Mouse (Mus musculus) stomach, postnatal 0 days (tissue): ENCODE data around the gene Zfp418. TPM values are rescaled to one million over a fixed set of nuclear protein-coding genes. Genes with fewer than 3 reads are reported as not detected.
"Not testable (repeated sequence)": the region's sequence is repeated elsewhere in the genome, so short reads cannot be mapped to it uniquely, and the experiment has no call there.

Experiments used
- ATAC-seq: fragments of 200-750 bp; cut with Nextera tagmentation; 2 replicates; pipeline ENCODE4 v1.8.0; 2017; ENCODE audit not compliant: low FRiP score, low TSS enrichment
- DNase-seq: peaks from one replicate; pipeline ENCODE4 v3.0.0-alpha.2; 2016; ENCODE audit warnings: low spot score
- H3K27ac ChIP-seq: fragments of 300-500 bp; sonication (generic); replicated peaks from 2 replicates; pipeline ENCODE4 v1.5.1; 2014; ENCODE audit warnings: mild to moderate bottlenecking, control low read depth
- H3K27me3 ChIP-seq: fragments of 300-500 bp; sonication (generic); 2 replicates; pipeline ENCODE4 v1.6.1; 2014; ENCODE audit warnings: low read length; ENCODE audit not compliant: control insufficient read depth, insufficient read depth
- H3K36me3 ChIP-seq: fragments of 300-500 bp; sonication (generic); 2 replicates; pipeline ENCODE4 v1.6.1; 2014; ENCODE audit warnings: low read length, mixed read lengths; ENCODE audit not compliant: control insufficient read depth, insufficient read depth
- H3K4me1 ChIP-seq: fragments of 300-500 bp; sonication (generic); replicated peaks from 2 replicates; pipeline ENCODE4 v1.6.1; 2014; ENCODE audit warnings: antibody characterized with exemption; ENCODE audit not compliant: control insufficient read depth, insufficient read depth
- H3K4me2 ChIP-seq: fragments of 300-500 bp; sonication (generic); replicated peaks from 2 replicates; pipeline ENCODE4 v1.6.1; 2014; ENCODE audit warnings: low read depth, mild to moderate bottlenecking, control low read depth, moderate library complexity
- H3K4me3 ChIP-seq: fragments of 300-500 bp; sonication (generic); 2 replicates; pipeline ENCODE4 v1.5.1; 2014; ENCODE audit warnings: low read depth, low read length, control low read depth
- H3K9ac ChIP-seq: fragments of 300-500 bp; sonication (generic); 2 replicates; pipeline ENCODE4 v1.6.1; 2014; ENCODE audit warnings: mild to moderate bottlenecking, low read length, control low read depth, mixed read lengths
- H3K9me3 ChIP-seq: fragments of 300-500 bp; sonication (generic); 2 replicates; pipeline ENCODE4 v1.6.1; 2016; ENCODE audit warnings: low read length; ENCODE audit not compliant: control insufficient read depth
- CTCF ChIP-seq: IDR thresholded peaks from 2 replicates; pipeline ENCODE4 v1.5.1; 2016; ENCODE audit warnings: antibody characterized with exemption, low read depth, mild to moderate bottlenecking, moderate library complexity
- EP300 ChIP-seq: optimal IDR thresholded peaks from 2 replicates; pipeline ENCODE3; 2016; ENCODE audit warnings: antibody characterized with exemption
- WGBS: fragments of 180-500 bp; shearing (Covaris S2); extraction: QIAGEN DNeasy Blood & Tissue Kit; methylation state at CpG from one replicate; pipeline ENCODE4 v1.1.7; 2014; 5-methylcytosine and 5-hydroxymethylcytosine counted together
- polyA plus RNA-seq: library from polyadenylated mRNA; unstranded; fragments of >200 nt; fragmentation: Nextera tagmentation; extraction: Ambion mirVana; gene quantifications from 2 replicates; pipeline ENCODE4 v1.2.1, GENCODE M21; 2015

Gene Zfp418
- polyA plus RNA-seq, result 1.2 and 1.4 TPM in 2 replicates

DNA sequence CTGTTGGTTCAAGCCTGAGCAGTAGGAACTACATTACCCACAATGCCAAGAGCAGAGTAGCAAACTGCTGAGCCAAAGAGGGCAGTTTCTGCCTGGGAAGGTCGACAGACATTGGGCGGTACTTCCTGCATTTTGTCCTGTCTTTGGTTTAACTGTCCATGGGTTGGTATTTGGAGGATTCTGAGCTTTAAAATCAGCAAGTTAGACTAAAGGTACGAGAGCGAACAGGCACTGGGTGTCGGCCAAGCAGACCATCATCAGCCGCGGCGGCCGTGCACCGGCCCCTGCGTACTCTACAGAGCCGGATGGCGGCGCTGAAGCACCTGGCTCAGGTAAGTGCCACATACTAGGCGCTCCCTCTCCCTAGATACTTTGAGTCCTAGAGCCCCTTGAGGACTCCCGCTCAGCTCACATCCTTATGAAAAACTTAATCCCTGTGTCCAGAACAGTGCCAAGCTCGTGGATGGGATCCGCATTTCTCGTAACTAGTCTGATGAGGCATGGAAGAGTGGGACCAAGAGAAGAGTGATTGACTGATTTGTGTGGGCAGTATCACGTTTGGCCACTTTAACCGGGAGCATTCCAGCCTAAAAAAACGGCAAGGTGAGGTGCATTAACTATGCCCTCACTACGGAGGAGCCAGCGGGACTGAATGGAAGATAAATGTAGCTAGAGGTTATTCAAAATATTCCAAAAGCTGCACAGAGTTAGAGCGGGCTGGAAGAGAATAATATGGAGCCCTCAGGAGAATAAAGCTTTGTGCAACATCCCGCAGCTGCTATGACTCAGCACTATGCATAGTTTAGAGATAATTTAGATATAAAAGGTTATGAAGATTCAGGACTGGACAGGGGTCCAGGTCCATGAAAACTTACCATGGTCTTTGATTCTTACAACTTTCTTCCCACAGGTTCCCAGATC, at the start of gene Zfp418:
Zfp418 (plus strand) TSS at position 104 of the 921 bp plus-strand sequence.
- DNase-seq, result peak; percentile 68
- peak; percentile 49 for TF ChIP-seq CTCF
- TF ChIP-seq EP300, result no peak
- Histone ChIP-seq H3K4me2 (peak within 1 kb of the TSS; percentile 74), H3K9me3 (no peaks in the 10 kb centered on the region), H3K4me3 (peak within 1 kb of the TSS; percentile 54), H3K9ac (peak within 1 kb of the TSS; percentile 65), H3K27ac (peak within 1 kb of the TSS; percentile 58; the same call in 1 of the 2 replicates), H3K27me3 (no peaks in the 10 kb centered on the region), H3K4me1 (0 out of 2 replicates have a peak, but pooled peaks cover 2% of the 10 kb centered on the region), H3K36me3 (0 out of 2 replicates have a peak, but pooled peaks cover 4% of the 10 kb centered on the region)
- under 1% methylated on average over 26 of the region's 26 CpGs for WGBS
- peak; percentile 95 for ATAC-seq

GRCm38 (mm10) chr7:7121602-7121980, 49.5 kb upstream of the Zfp418 start:
- Histone ChIP-seq H3K27ac (no peak overlapping the region), H3K27me3 (no peaks in the 10 kb centered on the region), H3K4me1 (0 out of 2 replicates have a peak, but pooled peaks cover 2% of the 10 kb centered on the region), H3K4me3 (peak overlapping the region; percentile 63), H3K4me2 (peak overlapping the region; percentile 66), H3K36me3 (peaks cover 5% of the 10 kb centered on the region; the same call in 1 of the 2 replicates), H3K9me3 (no peaks in the 10 kb centered on the region), H3K9ac (no peak overlapping the region)
- no peak for TF ChIP-seq CTCF
- TF ChIP-seq EP300, result no peak
- WGBS, result 52% methylated on average over 6 of the region's 6 CpGs
- ATAC-seq, result no peak
- no peak for DNase-seq

DNA sequence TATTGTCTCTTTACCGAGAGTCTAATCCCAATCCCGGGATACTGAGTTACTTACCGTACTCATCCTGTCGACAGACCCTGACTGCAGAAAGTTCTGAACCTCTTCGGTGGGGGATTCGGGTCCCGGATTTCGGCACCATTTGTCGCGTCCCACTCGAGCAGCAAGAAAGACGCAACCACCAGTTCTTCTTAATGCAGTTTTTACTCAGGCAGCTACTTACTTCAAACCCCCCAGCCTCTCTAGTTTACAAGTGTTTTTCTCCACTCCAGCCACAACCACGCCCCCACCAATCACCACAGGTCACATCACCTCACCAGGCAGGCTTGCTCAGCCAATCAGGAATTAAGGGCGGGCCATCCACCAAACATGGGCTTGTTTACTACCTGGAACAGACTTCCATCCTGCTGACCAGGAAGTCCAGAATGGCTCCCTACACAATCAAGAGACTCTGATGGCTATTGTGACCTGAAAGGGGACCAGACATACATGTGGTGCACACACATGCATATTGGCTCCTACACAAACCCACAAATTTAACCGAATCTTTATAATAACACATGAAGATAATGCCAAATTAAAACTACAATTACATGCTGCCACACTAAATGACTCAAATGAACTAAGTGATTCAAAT, 40.5 kb upstream of the Zfp418 start:
- 93% methylated on average over 14 of the region's 15 CpGs for WGBS
- H3K4me1 ChIP-seq, H3K9ac ChIP-seq, H3K4me2 ChIP-seq, DNase-seq, H3K36me3 ChIP-seq, H3K27ac ChIP-seq, H3K9me3 ChIP-seq, H3K27me3 ChIP-seq, H3K4me3 ChIP-seq, ATAC-seq: not testable (repeated sequence)

GRCm38 (mm10) chr7:7132751-7133150, 38.4 kb upstream of the Zfp418 start:
- ATAC-seq, result no peak
- 72% methylated on average over 8 of the region's 8 CpGs for WGBS

DNA sequence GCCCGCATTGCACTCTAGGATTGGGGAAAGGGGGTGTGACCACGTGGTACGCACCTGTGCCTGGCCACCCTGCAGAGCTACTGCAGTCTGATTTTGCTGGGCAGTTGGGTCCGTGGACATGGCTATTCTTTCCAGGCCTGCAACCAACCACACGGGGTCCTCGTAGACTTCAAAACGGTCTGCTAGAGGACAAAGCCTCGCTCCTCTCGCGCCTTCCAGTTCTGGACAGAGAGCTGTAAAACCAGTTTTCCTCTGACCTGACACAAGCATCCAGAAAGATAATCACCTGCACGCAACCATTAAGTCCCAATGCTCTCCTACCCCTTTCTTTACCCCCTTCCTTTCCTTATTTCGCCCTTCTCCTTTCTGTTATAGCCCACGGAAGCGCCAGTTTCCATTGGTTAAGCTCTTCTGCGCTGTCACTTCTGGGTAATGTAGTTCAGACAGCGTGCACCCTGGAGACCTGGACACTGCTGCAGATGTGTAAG, 34.7 kb upstream of the Zfp418 start, which contains the start of gene Zfp773:
Zfp773 (minus strand) TSS at position 377 of the 488 bp plus-strand sequence.
- H3K4me2 ChIP-seq, result peak within 1 kb of the TSS; percentile 48
- H3K27ac ChIP-seq, result no peak within 1 kb of the TSS
- no peaks in the 10 kb centered on the region for H3K9me3 ChIP-seq
- peak; percentile 74 for DNase-seq
- no peaks in the 10 kb centered on the region for H3K36me3 ChIP-seq
- H3K4me3 ChIP-seq, result peak within 1 kb of the TSS; percentile 46
- peak; percentile 96 for ATAC-seq
- 4% methylated on average over 16 of the region's 16 CpGs for WGBS
- no peak for TF ChIP-seq EP300
- peak; percentile 72 for TF ChIP-seq CTCF
- no peaks in the 10 kb centered on the region for H3K4me1 ChIP-seq
- peak within 1 kb of the TSS; percentile 43; the same call in 1 of the 2 replicates for H3K9ac ChIP-seq
- H3K27me3 ChIP-seq, result no peaks in the 10 kb centered on the region

More at GRCm38 (mm10) chr7:7132751-7133150, 38.4 kb upstream of the Zfp418 start:
- H3K27me3 ChIP-seq, result no peaks in the 10 kb centered on the region
- TF ChIP-seq EP300 (no peak), CTCF (no peak)
- no peaks in the 10 kb centered on the region for H3K36me3 ChIP-seq
- H3K9me3 ChIP-seq, result no peaks in the 10 kb centered on the region
- no peak for DNase-seq
- no peaks in the 10 kb centered on the region for H3K4me1 ChIP-seq
- H3K4me3 ChIP-seq, result no peak overlapping the region
- no peak overlapping the region for H3K27ac ChIP-seq
- H3K4me2 ChIP-seq, result no peak overlapping the region
- H3K9ac ChIP-seq, result no peak overlapping the region
